Mouse (Mus musculus) testis, adult 2 months (tissue): Measurements from ENCODE around the gene B4galnt1.

Source experiments
- CTCF ChIP-seq: fragments of 200-500 bp; IDR thresholded peaks from 2 replicates; pipeline ENCODE4 v1.5.1; 2012; ENCODE audit warnings: low read depth, mild to moderate bottlenecking, inconsistent platforms, low read length, moderate library complexity; ENCODE audit not compliant: control insufficient read depth, insufficient read depth, insufficient replicate concordance
- POLR2A ChIP-seq: fragments of 200-500 bp; IDR thresholded peaks from 2 replicates; pipeline ENCODE4 v1.6.1; 2012; ENCODE audit warnings: low read depth, mild to moderate bottlenecking, inconsistent platforms, low read length, moderate library complexity; ENCODE audit not compliant: control insufficient read depth

DNA sequence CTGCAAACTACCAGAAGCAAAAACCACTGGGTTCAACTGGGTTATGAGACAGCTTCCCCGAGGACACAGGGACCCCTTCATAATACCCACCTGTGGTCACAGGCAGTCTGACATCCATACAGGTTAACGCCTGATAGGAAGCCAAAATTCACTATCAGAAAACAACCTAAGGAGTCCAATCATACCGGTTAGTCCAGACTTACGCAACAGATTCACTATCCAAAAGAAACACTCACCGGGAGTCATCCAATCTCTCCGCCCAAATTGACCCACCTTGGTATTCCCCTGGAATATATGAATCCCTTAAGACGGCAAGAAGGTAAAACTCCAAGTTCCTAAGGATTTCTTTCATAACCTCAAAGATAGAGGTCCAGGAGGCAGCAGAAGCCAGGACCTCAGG is 20.5 kb upstream of the B4galnt1 start:
- no peak for TF ChIP-seq POLR2A
- TF ChIP-seq CTCF, result no peak
